Mouse (Mus musculus) adrenal gland (tissue): ENCODE data around the gene Rpa3.

Source experiments
- intact Hi-C: fragments of 180-260 bp; cut with DNase I; formaldehyde crosslinking; loops from one replicate; pipeline ENCODE4 v1.15.1; 2025

Gene Rpa3

GRCm38 (mm10) chr6:8209866-8210186 is 49.1 kb downstream of the Rpa3 start:
- intact Hi-C loops: loop anchor here (10.0 kb wide), 1 partner anchor 625 kb away; no protein-coding TSS in a partner anchor

GRCm38 (mm10) chr6:8209047-8209865 is 49.7 kb downstream of the Rpa3 start, which contains the start of gene Mios:
Gene Mios (plus strand): TSS chr6:8209222.
- intact Hi-C loops: loop anchor here (10.0 kb wide), 1 partner anchor 626 kb away; no protein-coding TSS in a partner anchor
